Mouse (Mus musculus) T-helper 17 cell (primary cell): ENCODE results near the gene Recql5.
"Not testable (repeated sequence)": the region's sequence is repeated elsewhere in the genome, so short reads cannot be mapped to it uniquely, and the experiment has no call there.

Source experiments
- in situ Hi-C, 2 experiments: fragments of 300-600 bp; cut with MboI, MseI; formaldehyde crosslinking; loops; 1 replicate in 1 of 2; 2 replicates in 1 of 2; pipeline ENCODE4 v1.15.1; 2025; ENCODE audit warnings: high pct_unique_total_duplicates in 2 of 2

Recql5 gene

DNA sequence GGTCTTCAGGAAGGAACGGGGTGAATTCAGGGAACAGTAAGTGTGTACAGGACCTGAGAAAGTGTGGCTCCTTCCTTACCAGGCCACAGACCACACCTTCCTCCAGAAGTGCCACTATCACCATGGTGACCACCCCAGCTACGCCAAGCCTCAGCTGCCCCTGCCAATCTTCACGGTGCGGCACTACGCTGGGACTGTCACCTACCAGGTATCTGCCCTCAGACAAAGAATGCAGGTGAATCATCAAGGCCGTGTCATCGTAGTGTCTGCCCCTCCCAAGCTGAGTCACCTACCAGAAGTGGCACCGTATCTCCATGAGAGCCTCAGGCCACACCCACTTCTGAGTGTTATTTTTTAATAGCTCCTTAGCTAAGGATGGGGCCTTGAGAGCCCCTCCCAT lies 63.9 kb downstream of the Recql5 start:
- in situ Hi-C loops: no loop called here

DNA sequence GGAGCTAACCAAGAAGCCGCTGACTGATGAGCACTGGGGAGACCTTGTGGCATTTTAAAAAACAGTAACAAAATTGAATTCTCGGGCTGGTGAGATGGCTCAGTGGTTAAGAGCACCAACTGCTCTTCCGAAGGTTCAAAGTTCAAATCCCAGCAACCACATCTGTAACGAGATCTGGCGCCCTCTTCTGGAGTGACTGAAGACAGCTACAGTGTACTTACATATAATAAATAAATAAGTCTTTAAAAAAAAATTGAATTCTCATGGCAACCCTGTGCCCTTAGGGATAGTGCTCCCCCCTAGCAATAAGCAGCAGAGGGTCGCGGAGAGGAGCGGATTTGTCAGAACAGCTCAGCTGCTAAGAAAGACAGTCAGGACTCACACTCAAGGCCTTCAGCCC lies 69.4 kb downstream of the Recql5 start:
- in situ Hi-C loops: no loop called here

DNA sequence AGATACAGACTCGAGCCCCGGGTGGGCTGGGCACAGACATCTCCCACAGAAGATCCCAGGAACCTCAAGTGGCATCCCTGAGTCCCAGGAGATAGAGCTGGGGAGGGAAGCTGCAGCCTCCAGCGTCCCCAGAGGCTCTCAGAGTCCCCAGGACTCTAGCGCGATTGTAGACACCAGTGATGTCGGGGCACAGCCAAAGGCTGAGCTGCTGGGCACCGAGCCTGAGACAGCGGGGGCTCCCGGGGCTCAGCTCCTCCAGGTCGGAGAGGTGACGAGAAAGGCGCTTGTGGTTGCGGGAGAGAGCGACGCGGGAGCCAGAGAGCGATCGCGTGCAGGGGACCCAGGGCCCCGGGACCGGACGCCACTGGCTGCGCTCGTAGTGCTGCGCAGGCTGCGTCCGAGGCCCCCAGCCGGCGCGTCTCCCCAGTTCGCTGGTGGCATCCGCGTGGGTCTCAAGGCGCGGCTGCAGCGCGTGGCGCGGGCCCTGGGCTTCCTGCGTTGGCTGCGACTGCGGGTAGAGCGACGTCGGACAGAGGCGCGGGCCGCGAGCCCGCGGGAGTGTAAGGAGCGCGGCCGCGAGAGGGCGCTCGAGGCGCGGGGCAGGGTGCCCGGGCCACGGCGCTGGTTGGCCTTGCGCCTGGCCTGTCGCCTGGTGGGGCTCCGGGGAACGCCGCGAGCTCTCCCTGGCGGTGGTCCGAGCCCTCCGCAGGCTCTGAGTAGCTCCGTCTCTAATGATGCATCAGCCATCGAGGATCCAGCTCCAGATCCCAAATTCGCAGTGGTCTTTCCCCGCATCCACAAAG lies 73.9 kb downstream of the Recql5 start:
- in situ Hi-C loops: no loop called here

DNA sequence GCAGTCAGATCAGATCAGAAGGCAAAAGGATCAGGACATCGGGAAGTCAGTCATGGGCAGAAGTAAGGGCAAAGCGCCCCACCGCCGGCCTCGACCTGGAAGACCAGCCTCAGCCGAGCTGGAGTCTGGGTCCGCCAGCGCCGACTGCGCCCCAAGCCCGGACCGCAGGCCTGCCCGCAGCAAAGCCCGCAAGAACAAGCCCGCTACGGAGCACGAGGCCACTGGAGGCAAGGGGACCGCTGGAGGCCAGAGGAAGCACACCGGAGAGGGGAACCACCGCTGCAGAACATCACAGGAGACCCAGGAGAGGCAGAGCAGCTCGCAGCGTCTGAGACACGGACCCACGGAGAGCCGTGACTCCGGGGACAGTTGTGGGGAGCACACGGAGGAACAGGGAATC lies 74.9 kb downstream of the Recql5 start, which contains the start of gene Myo15b:
Myo15b (plus strand) TSS at position 53 of the 400 bp plus-strand sequence.
- in situ Hi-C loops: no loop called here

DNA sequence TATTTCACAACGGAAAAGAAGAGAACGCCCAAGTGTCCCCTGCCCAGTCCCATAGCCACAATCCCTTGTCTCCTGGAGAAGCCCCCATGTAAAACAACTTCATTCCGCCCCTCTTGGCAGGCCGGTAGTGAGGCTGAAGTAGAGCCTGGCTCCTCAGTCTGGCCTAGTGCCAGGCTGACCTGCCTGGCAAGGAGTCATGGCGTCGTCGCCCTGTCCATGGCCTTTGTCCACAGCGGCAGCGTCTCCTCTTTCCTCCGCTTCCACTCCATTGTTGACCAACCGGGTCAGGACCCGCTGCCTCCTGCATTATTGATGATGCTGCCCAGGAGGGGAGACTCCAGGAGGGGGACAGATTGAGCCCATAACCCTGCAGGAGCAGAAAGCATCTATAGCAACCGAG lies 75.3 kb downstream of the Recql5 start:
- in situ Hi-C loops: no loop called here

DNA sequence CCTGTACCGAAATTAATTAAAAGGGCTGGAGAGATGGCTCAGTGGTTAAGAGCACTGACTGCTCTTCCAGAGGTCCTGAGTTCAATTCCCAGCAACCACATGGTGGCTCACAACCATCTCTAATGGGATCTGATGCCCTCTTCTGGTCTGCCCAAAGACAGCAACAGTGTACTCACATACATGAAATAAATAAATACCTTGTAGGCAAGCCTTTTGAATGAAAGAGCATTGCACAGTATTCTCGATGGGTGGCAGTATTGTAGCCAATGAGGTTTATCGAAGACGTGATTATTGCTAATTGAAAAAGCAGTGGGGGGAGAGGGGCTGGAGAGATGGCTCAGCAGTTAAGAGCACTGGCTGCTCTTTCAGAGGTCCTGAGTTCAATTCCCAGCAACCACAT lies 76.1 kb downstream of the Recql5 start:
- in situ Hi-C loops: not testable (repeated sequence)

DNA sequence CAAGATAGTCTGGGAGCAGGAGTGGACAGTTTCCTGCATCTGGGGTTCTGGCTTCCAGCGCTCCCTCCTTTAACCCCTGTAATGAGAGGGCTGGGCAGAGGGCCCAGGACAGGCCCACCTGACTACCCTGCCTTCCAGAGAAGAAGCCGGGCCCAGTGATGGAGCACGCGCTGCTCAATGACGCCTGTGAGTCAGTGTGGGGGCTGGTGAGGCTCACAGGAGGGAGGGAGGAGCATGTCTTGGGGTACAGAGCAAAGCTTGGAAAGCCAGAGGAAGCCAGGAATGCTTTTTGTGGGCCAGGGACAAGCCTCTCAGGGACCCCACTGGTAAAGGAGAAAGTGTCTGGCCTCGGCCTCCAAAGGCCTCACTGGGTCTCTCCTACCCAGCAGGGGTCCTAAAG lies 78.6 kb downstream of the Recql5 start:
- in situ Hi-C loops: loop anchor here in 1 of 2 experiments (5.0 kb wide), 1 partner anchor 67 kb away; no protein-coding TSS in a partner anchor

DNA sequence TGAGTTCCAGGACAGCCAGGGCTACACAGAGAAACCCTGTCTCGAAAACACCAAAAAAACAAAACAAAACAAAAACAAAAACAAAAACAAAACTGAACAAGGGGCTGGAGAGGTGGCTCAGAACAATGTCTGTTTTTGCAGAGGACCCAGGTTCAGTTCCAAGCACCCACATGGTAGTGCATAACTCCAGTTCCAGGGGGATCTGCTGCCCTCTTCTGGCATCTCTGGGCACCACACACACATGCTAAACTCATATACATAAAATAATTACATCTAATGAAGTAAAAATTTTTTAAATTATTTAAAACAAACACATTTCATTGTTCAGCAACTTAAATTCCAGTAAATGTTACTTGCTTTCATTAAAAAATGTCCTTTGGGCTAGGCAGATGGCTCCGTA lies 87.5 kb downstream of the Recql5 start:
- in situ Hi-C loops: no loop called here

DNA sequence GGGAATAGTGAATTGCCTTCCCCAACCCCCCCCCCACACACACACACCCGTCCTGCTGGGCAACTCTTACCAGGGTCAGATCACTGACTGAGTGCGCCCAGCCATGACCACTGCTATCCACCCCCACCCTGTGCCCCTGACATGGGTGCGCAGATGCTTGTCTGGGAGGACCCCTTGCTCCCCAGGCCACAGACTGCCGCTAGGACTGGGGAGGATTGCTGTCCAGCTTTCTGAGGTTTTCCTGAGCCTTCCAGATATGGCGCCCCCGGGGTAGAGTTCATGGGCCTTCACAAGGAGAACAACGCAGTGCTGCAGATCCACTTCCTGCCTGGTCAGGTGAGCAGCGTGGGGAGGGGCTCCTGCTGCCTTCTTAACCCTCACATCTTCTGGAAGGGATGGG lies 89.0 kb downstream of the Recql5 start:
- in situ Hi-C loops: no loop called here

DNA sequence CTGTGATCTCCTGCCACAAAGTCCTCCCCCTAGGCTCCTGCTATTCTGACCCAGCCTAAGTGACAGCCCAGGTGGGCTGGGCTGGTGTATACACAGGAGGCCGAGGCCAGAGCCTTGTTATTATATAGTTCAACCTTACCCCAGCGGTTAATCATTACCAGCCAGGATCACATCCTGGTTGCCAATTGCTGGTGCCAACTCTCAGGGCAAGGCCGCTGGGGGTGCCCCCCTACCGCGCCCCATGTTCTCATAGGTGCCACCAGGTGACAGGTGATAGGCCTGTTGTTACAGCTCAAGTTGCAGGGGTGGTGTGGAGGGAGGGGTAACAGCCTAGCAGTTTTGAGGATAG lies 89.4 kb downstream of the Recql5 start:
- in situ Hi-C loops: no loop called here

DNA sequence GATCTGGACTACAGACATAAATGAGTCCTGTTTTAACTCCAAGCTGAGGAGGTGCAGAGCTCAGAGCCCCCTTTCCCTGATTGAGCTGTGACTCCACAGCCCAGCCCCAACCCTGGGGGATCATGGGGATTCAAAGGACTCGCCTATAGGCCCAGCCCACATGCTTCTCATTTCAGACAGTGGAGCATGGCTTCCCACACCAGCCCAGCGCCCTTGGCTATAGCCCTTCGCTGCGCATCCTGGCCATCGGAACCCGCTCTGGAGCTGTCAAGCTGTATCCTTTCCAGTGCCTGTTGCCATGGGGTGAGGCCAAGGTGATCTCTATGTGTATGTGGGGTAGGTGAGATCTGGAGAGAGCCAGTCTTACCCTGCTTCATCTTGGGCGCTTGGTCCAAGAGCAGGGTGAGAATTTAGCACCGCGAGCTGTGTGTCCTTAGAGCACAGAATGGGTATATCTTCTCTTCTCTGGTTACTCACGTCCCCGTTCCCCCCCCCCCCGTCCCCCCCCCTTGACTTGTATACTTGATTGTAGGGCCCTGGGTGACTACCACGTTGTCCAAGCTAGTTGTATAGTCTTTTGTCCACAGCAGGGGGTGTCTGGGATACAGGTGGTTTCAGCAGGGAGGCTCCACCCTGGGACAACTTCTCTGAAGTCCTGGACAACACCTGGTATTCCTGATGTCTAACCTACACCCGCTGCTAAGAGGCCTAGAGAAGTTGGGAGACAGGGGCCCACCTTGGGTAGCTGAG lies 90.0 kb downstream of the Recql5 start:
- in situ Hi-C loops: no loop called here
